Mouse (Mus musculus): Measurements from ENCODE around the gene Scn8a.

Scn8a gene

GRCm38 (mm10) chr15:100879073-100879472, 9.4 kb downstream of the Scn8a start:
- DNase-seq (ENCODE audit: low spot score in 2 of 2) = no peak

GRCm38 (mm10) chr15:100881385-100881784, 11.7 kb downstream of the Scn8a start:
- no peak for DNase-seq (ENCODE audit: low spot score in 2 of 2)

- DNase-seq (ENCODE audit: low spot score in 2 of 2) = no peak
These were observed 14.8 kb downstream of the Scn8a start for GRCm38 (mm10) chr15:100884481-100884880.

- DNase-seq (ENCODE audit: low spot score in 2 of 2) = no peak
These were observed 22.3 kb downstream of the Scn8a start for GRCm38 (mm10) chr15:100891962-100892361.

- no peak for DNase-seq (ENCODE audit: low spot score in 2 of 2)
These were observed 26.8 kb downstream of the Scn8a start for GRCm38 (mm10) chr15:100896502-100896901.

GRCm38 (mm10) chr15:100903811-100904210, 34.2 kb downstream of the Scn8a start:
- DNase-seq (ENCODE audit: low spot score in 2 of 2) = no peak

GRCm38 (mm10) chr15:100905006-100905405, 35.3 kb downstream of the Scn8a start:
- peak; percentile 61 to 63 for DNase-seq (ENCODE audit: low spot score in 2 of 2)

GRCm38 (mm10) chr15:100905751-100906150, 36.1 kb downstream of the Scn8a start:
- no peak for DNase-seq (ENCODE audit: low spot score in 2 of 2)

GRCm38 (mm10) chr15:100908817-100909216, 39.2 kb downstream of the Scn8a start:
- no peak for DNase-seq (ENCODE audit: low spot score in 2 of 2)

- DNase-seq (ENCODE audit: low spot score in 2 of 2) = no peak
These were observed 40.1 kb downstream of the Scn8a start for GRCm38 (mm10) chr15:100909734-100910163.

GRCm38 (mm10) chr15:100910381-100910841, 40.8 kb downstream of the Scn8a start:
- DNase-seq (ENCODE audit: low spot score in 2 of 2) = no peak

GRCm38 (mm10) chr15:100912676-100913266, 43.1 kb downstream of the Scn8a start:
- no peak for DNase-seq (ENCODE audit: low spot score in 2 of 2)

- no peak for DNase-seq (ENCODE audit: low spot score in 2 of 2)
These were observed 45.1 kb downstream of the Scn8a start for GRCm38 (mm10) chr15:100914734-100915242.

GRCm38 (mm10) chr15:100918046-100918445, 48.4 kb downstream of the Scn8a start:
- DNase-seq (ENCODE audit: low spot score in 2 of 2) = no peak

GRCm38 (mm10) chr15:100922210-100922609, 52.6 kb downstream of the Scn8a start:
- DNase-seq (ENCODE audit: low spot score in 2 of 2) = no peak

GRCm38 (mm10) chr15:100923476-100923875, 53.8 kb downstream of the Scn8a start:
- no peak for DNase-seq (ENCODE audit: low spot score in 2 of 2)

GRCm38 (mm10) chr15:100924941-100925340, 55.3 kb downstream of the Scn8a start:
- no peak for DNase-seq (ENCODE audit: low spot score in 2 of 2)

GRCm38 (mm10) chr15:100930477-100930876, 60.8 kb downstream of the Scn8a start:
- no peak for DNase-seq (ENCODE audit: low spot score in 2 of 2)

- no peak for DNase-seq (ENCODE audit: low spot score in 2 of 2)
These were observed 66.5 kb downstream of the Scn8a start for GRCm38 (mm10) chr15:100936176-100936575.

GRCm38 (mm10) chr15:100948383-100948782, 78.7 kb downstream of the Scn8a start:
- DNase-seq (ENCODE audit: low spot score in 2 of 2) = no peak

- DNase-seq (ENCODE audit: low spot score in 2 of 2) = no peak
These were observed 79.5 kb downstream of the Scn8a start for GRCm38 (mm10) chr15:100949169-100949568.

GRCm38 (mm10) chr15:100951491-100951890, 81.8 kb downstream of the Scn8a start:
- no peak for DNase-seq (ENCODE audit: low spot score in 2 of 2)

- no peak for DNase-seq (ENCODE audit: low spot score in 2 of 2)
These were observed 82.6 kb downstream of the Scn8a start for GRCm38 (mm10) chr15:100952292-100952691.

GRCm38 (mm10) chr15:100952854-100953253, 83.2 kb downstream of the Scn8a start:
- DNase-seq (ENCODE audit: low spot score in 2 of 2) = no peak
